Mouse (Mus musculus) brain, adult 10 weeks (tissue): Measurements from ENCODE around the gene Olfr178. TPM values are rescaled to one million over a fixed set of nuclear protein-coding genes. Genes with fewer than 3 reads are reported as not detected.

Experiments used
- polyA plus RNA-seq: library from polyadenylated mRNA; stranded (reverse); fragments of 350-450 nt; fragmentation: Illumina TruSeq; extraction: RNeasy Lipid Tissue Mini Kit (QIAGEN cat#74804); gene quantifications from one replicate; pipeline ENCODE4 v1.2.3, GENCODE M21; 2015; ENCODE audit warnings: low read depth, low replicate concordance

The Olfr178 gene
- not detected for polyA plus RNA-seq

GRCm38 (mm10) chr16:58891963-58892362, at the start of gene Olfr178:
Olfr178 (minus strand) TSS chr16:58892063.

GRCm38 (mm10) chr16:58929292-58929691, 37.4 kb upstream of the Olfr178 start, which contains the start of gene Olfr180:
Olfr180 (minus strand) TSS chr16:58929392.

GRCm38 (mm10) chr16:58928655-58929054, 36.8 kb upstream of the Olfr178 start, which contains the start of gene Olfr181:
Olfr181 (minus strand) TSS chr16:58928755.

GRCm38 (mm10) chr16:58874668-58875067, 17.2 kb downstream of the Olfr178 start, which contains the start of gene Olfr177:
Olfr177 (minus strand) TSS chr16:58874768.

Other genes starting within 250 kb of the Olfr178 start
- 41.8 TPM for gene Cpox, start 221.8 kb downstream of the Olfr178 start, polyA plus RNA-seq
- not detected for gene Gpr15, start 173.0 kb downstream of the Olfr178 start, polyA plus RNA-seq
- gene Cldnd1, start 164.2 kb downstream of the Olfr178 start, polyA plus RNA-seq, result 115 TPM
- gene Olfr172, start 128.9 kb downstream of the Olfr178 start, polyA plus RNA-seq, result not detected
- not detected for gene Olfr173, start 91.8 kb downstream of the Olfr178 start, polyA plus RNA-seq
- not detected for gene Olfr175-ps1, start 65.3 kb downstream of the Olfr178 start, polyA plus RNA-seq
- not detected for gene Olfr177, start 17.3 kb downstream of the Olfr178 start, polyA plus RNA-seq
- not detected for gene Olfr181, start 36.7 kb upstream of the Olfr178 start, polyA plus RNA-seq
- gene Olfr180, start 37.3 kb upstream of the Olfr178 start, polyA plus RNA-seq, result not detected
- gene Olfr183, start 103.3 kb upstream of the Olfr178 start, polyA plus RNA-seq, result not detected
- gene Olfr186, start 138.2 kb upstream of the Olfr178 start, polyA plus RNA-seq, result not detected
- not detected for gene Olfr187, start 147.7 kb upstream of the Olfr178 start, polyA plus RNA-seq
- gene Olfr190, start 185.9 kb upstream of the Olfr178 start, polyA plus RNA-seq, result not detected
- gene Olfr191, start 197.8 kb upstream of the Olfr178 start, polyA plus RNA-seq, result not detected
- not detected for gene Olfr193, start 219.8 kb upstream of the Olfr178 start, polyA plus RNA-seq
- gene Olfr194, start 229.0 kb upstream of the Olfr178 start, polyA plus RNA-seq, result not detected